Mouse (Mus musculus): Measurements from ENCODE around the gene Klk1b24. TPM values are rescaled to one million over a fixed set of nuclear protein-coding genes. Genes with fewer than 3 reads are reported as not detected.
"Not testable (repeated sequence)": the region's sequence is repeated elsewhere in the genome, so short reads cannot be mapped to it uniquely, and the experiment has no call there.

Klk1b24 gene
- polyA plus RNA-seq, 1 experiment from 2014 or later: not detected

- not testable (repeated sequence) for H3K27me3 ChIP-seq (replicated peaks; ENCODE audit: control insufficient read depth, insufficient read depth, low read length); H3K36me3 ChIP-seq (ENCODE audit: control insufficient read depth, insufficient read depth, low read length); ATAC-seq (replicated peaks; ENCODE audit: low FRiP score, low TSS enrichment, low read depth); H3K4me2 ChIP-seq (ENCODE audit: low read length); DNase-seq (ENCODE audit: low spot score); H3K4me1 ChIP-seq (replicated peaks; ENCODE audit: control insufficient read depth, insufficient read depth, low read length); H3K9ac ChIP-seq (ENCODE audit: low read length); H3K9me3 ChIP-seq (ENCODE audit: control insufficient read depth, low read length); H3K27ac ChIP-seq (ENCODE audit: low read depth); H3K4me3 ChIP-seq (ENCODE audit: low read depth, low read length)
- WGBS: 71% methylated on average over 6 of the region's 6 CpGs
These were observed 34.3 kb downstream of the Klk1b24 start for GRCm38 (mm10) chr7:44222335-44222734.

- Histone ChIP-seq H3K4me1 (replicated peaks; ENCODE audit: control insufficient read depth, insufficient read depth, low read length) (no peaks in the 10 kb centered on the region), H3K4me2 (ENCODE audit: low read length) (no peak within 1 kb of the TSS), H3K9ac (ENCODE audit: low read length) (no peak within 1 kb of the TSS), H3K36me3 (ENCODE audit: control insufficient read depth, insufficient read depth, low read length) (no peaks in the 10 kb centered on the region), H3K27me3 (replicated peaks; ENCODE audit: control insufficient read depth, insufficient read depth, low read length) (no peaks in the 10 kb centered on the region), H3K4me3 (ENCODE audit: low read depth, low read length) (no peak within 1 kb of the TSS), H3K27ac (ENCODE audit: low read depth) (no peak within 1 kb of the TSS), H3K9me3 (ENCODE audit: control insufficient read depth, low read length) (no peaks in the 10 kb centered on the region)
- ATAC-seq (replicated peaks; ENCODE audit: low FRiP score, low TSS enrichment, low read depth) (no peak), DNase-seq (ENCODE audit: low spot score) (no peak)
- WGBS: 33% methylated on average over 1 of the region's 1 CpGs
These were observed 37.0 kb downstream of the Klk1b24 start, which contains the start of gene Klk1 for GRCm38 (mm10) chr7:44225076-44225475. Gene Klk1 (plus strand): TSS chr7:44225360.

GRCm38 (mm10) chr7:44235909-44236308, 47.9 kb downstream of the Klk1b24 start, which contains the start of gene Gm36864:
Gene Gm36864 (plus strand): TSS chr7:44236177.
- ATAC-seq (replicated peaks; ENCODE audit: low FRiP score, low TSS enrichment, low read depth) (no peak), DNase-seq (ENCODE audit: low spot score) (no peak)

GRCm38 (mm10) chr7:44239913-44240312, 51.9 kb downstream of the Klk1b24 start:
- WGBS: 45% methylated on average over 2 of the region's 2 CpGs
- DNase-seq (ENCODE audit: low spot score) (no peak), ATAC-seq (replicated peaks; ENCODE audit: low FRiP score, low TSS enrichment, low read depth) (no peak)
- no peaks in the 10 kb centered on the region for H3K27me3 ChIP-seq (replicated peaks; ENCODE audit: control insufficient read depth, insufficient read depth, low read length)
- no peak overlapping the region for H3K9ac ChIP-seq (ENCODE audit: low read length)
- H3K36me3 ChIP-seq (ENCODE audit: control insufficient read depth, insufficient read depth, low read length): no peaks in the 10 kb centered on the region
- no peak overlapping the region for H3K4me3 ChIP-seq (ENCODE audit: low read depth, low read length)
- H3K4me1 ChIP-seq (replicated peaks; ENCODE audit: control insufficient read depth, insufficient read depth, low read length): no peaks in the 10 kb centered on the region
- no peak overlapping the region for H3K4me2 ChIP-seq (ENCODE audit: low read length)
- no peaks in the 10 kb centered on the region for H3K9me3 ChIP-seq (ENCODE audit: control insufficient read depth, low read length)
- no peak overlapping the region for H3K27ac ChIP-seq (ENCODE audit: low read depth)

More at GRCm38 (mm10) chr7:44235909-44236308, 47.9 kb downstream of the Klk1b24 start, which contains the start of gene Gm36864:
- H3K9ac ChIP-seq (ENCODE audit: low read length): no peak within 1 kb of the TSS
- no peak within 1 kb of the TSS for H3K27ac ChIP-seq (ENCODE audit: low read depth)
- no peak within 1 kb of the TSS for H3K4me3 ChIP-seq (ENCODE audit: low read depth, low read length)
- H3K4me1 ChIP-seq (replicated peaks; ENCODE audit: control insufficient read depth, insufficient read depth, low read length): no peaks in the 10 kb centered on the region
- H3K9me3 ChIP-seq (ENCODE audit: control insufficient read depth, low read length): no peaks in the 10 kb centered on the region
- H3K36me3 ChIP-seq (ENCODE audit: control insufficient read depth, insufficient read depth, low read length): no peaks in the 10 kb centered on the region
- H3K4me2 ChIP-seq (ENCODE audit: low read length): no peak within 1 kb of the TSS
- no peaks in the 10 kb centered on the region for H3K27me3 ChIP-seq (replicated peaks; ENCODE audit: control insufficient read depth, insufficient read depth, low read length)
- 84% methylated on average over 3 of the region's 3 CpGs for WGBS

- ATAC-seq (replicated peaks; ENCODE audit: low FRiP score, low TSS enrichment, low read depth): no peak
- 43% methylated on average over 1 of the region's 1 CpGs for WGBS
- Histone ChIP-seq H3K9ac (ENCODE audit: low read length) (no peak overlapping the region), H3K9me3 (ENCODE audit: control insufficient read depth, low read length) (no peaks in the 10 kb centered on the region), H3K27me3 (replicated peaks; ENCODE audit: control insufficient read depth, insufficient read depth, low read length) (no peaks in the 10 kb centered on the region), H3K27ac (ENCODE audit: low read depth) (no peak overlapping the region), H3K4me3 (ENCODE audit: low read depth, low read length) (no peak overlapping the region), H3K36me3 (ENCODE audit: control insufficient read depth, insufficient read depth, low read length) (no peaks in the 10 kb centered on the region), H3K4me1 (replicated peaks; ENCODE audit: control insufficient read depth, insufficient read depth, low read length) (peaks cover 6% of the 10 kb centered on the region; the same call in 1 of the 2 replicates), H3K4me2 (ENCODE audit: low read length) (no peak overlapping the region)
- DNase-seq (ENCODE audit: low spot score): no peak
These were observed 52.7 kb downstream of the Klk1b24 start for GRCm38 (mm10) chr7:44240712-44241111.

GRCm38 (mm10) chr7:44241163-44241562, 53.1 kb downstream of the Klk1b24 start:
- no peak overlapping the region for H3K4me3 ChIP-seq (ENCODE audit: low read depth, low read length)
- WGBS: 71% methylated on average over 2 of the region's 2 CpGs
- H3K4me1 ChIP-seq (replicated peaks; ENCODE audit: control insufficient read depth, insufficient read depth, low read length): peaks cover 6% of the 10 kb centered on the region; the same call in 1 of the 2 replicates
- H3K9ac ChIP-seq (ENCODE audit: low read length): no peak overlapping the region
- no peak overlapping the region for H3K27ac ChIP-seq (ENCODE audit: low read depth)
- ATAC-seq (replicated peaks; ENCODE audit: low FRiP score, low TSS enrichment, low read depth): no peak
- H3K36me3 ChIP-seq (ENCODE audit: control insufficient read depth, insufficient read depth, low read length): no peaks in the 10 kb centered on the region
- no peaks in the 10 kb centered on the region for H3K9me3 ChIP-seq (ENCODE audit: control insufficient read depth, low read length)
- H3K4me2 ChIP-seq (ENCODE audit: low read length): no peak overlapping the region
- no peak for DNase-seq (ENCODE audit: low spot score)
- no peaks in the 10 kb centered on the region for H3K27me3 ChIP-seq (replicated peaks; ENCODE audit: control insufficient read depth, insufficient read depth, low read length)

Other genes with a start within 250 kb of the Klk1b24 start
- gene Klk1b8, start 237.6 kb upstream of the Klk1b24 start, polyA plus RNA-seq (2014; fragmentation: Nextera tagmentation; extraction: Ambion mirVana): not detected in 2 replicates
- not detected in 2 replicates for gene Klk1b1, start 221.5 kb upstream of the Klk1b24 start, polyA plus RNA-seq (2014; fragmentation: Nextera tagmentation; extraction: Ambion mirVana)
- gene Klk1b9, start 212.2 kb upstream of the Klk1b24 start, polyA plus RNA-seq (2014; fragmentation: Nextera tagmentation; extraction: Ambion mirVana): not detected in 2 replicates
- gene Klk1b11, start 192.4 kb upstream of the Klk1b24 start, polyA plus RNA-seq (2014; fragmentation: Nextera tagmentation; extraction: Ambion mirVana): not detected in 2 replicates
- gene Klk1b26, start 176.1 kb upstream of the Klk1b24 start, polyA plus RNA-seq (2014; fragmentation: Nextera tagmentation; extraction: Ambion mirVana): not detected in 2 replicates
- gene Klk1b27, start 135.9 kb upstream of the Klk1b24 start, polyA plus RNA-seq (2014; fragmentation: Nextera tagmentation; extraction: Ambion mirVana): not detected in 2 replicates
- not detected in 2 replicates for gene Klk1b21, start 85.9 kb upstream of the Klk1b24 start, polyA plus RNA-seq (2014; fragmentation: Nextera tagmentation; extraction: Ambion mirVana)
- gene Klk1b22, start 75.6 kb upstream of the Klk1b24 start, polyA plus RNA-seq (2014; fragmentation: Nextera tagmentation; extraction: Ambion mirVana): not detected in 2 replicates
- not detected in 2 replicates for gene Klk1b16, start 51.5 kb upstream of the Klk1b24 start, polyA plus RNA-seq (2014; fragmentation: Nextera tagmentation; extraction: Ambion mirVana)
- not detected in 2 replicates for gene Klk1b3, start 10.0 kb downstream of the Klk1b24 start, polyA plus RNA-seq (2014; fragmentation: Nextera tagmentation; extraction: Ambion mirVana)
- not detected in 2 replicates for gene Klk1b4, start 19.2 kb downstream of the Klk1b24 start, polyA plus RNA-seq (2014; fragmentation: Nextera tagmentation; extraction: Ambion mirVana)
- gene Klk1b5, start 27.7 kb downstream of the Klk1b24 start, polyA plus RNA-seq (2014; fragmentation: Nextera tagmentation; extraction: Ambion mirVana): not detected in 2 replicates
- 0.39 and 1.8 TPM in 2 replicates for gene Klk1, start 37.1 kb downstream of the Klk1b24 start, polyA plus RNA-seq (2014; fragmentation: Nextera tagmentation; extraction: Ambion mirVana)
- not detected in 2 replicates for gene Gm36864, start 47.9 kb downstream of the Klk1b24 start, polyA plus RNA-seq (2014; fragmentation: Nextera tagmentation; extraction: Ambion mirVana)
- 1.1 and 1.6 TPM in 2 replicates for gene 1700028J19Rik, start 58.5 kb downstream of the Klk1b24 start, polyA plus RNA-seq (2014; fragmentation: Nextera tagmentation; extraction: Ambion mirVana)
- 124 and 129 TPM in 2 replicates for gene 2410002F23Rik, start 58.5 kb downstream of the Klk1b24 start, polyA plus RNA-seq (2014; fragmentation: Nextera tagmentation; extraction: Ambion mirVana)
- gene Acp4, start 69.1 kb downstream of the Klk1b24 start, polyA plus RNA-seq (2014; fragmentation: Nextera tagmentation; extraction: Ambion mirVana): not detected in 2 replicates
- not detected in 2 replicates for gene Gm15517, start 73.2 kb downstream of the Klk1b24 start, polyA plus RNA-seq (2014; fragmentation: Nextera tagmentation; extraction: Ambion mirVana)
- 5.4 and 6.3 TPM in 2 replicates for gene Clec11a, start 118.7 kb downstream of the Klk1b24 start, polyA plus RNA-seq (2014; fragmentation: Nextera tagmentation; extraction: Ambion mirVana)
- 3.0 and 3.3 TPM in 2 replicates for gene Shank1, start 122.0 kb downstream of the Klk1b24 start, polyA plus RNA-seq (2014; fragmentation: Nextera tagmentation; extraction: Ambion mirVana)
- 1.6 and 1.7 TPM in 2 replicates for gene Syt3, start 195.9 kb downstream of the Klk1b24 start, polyA plus RNA-seq (2014; fragmentation: Nextera tagmentation; extraction: Ambion mirVana)
- 1.5 and 1.6 TPM in 2 replicates for gene 1700008O03Rik, start 197.6 kb downstream of the Klk1b24 start, polyA plus RNA-seq (2014; fragmentation: Nextera tagmentation; extraction: Ambion mirVana)
- 1.3 TPM in 2 replicates for gene Lrrc4b, start 240.8 kb downstream of the Klk1b24 start, polyA plus RNA-seq (2014; fragmentation: Nextera tagmentation; extraction: Ambion mirVana)

Data from intestine, embryonic 14.5 days (tissue).